In the genomic region with DNA sequence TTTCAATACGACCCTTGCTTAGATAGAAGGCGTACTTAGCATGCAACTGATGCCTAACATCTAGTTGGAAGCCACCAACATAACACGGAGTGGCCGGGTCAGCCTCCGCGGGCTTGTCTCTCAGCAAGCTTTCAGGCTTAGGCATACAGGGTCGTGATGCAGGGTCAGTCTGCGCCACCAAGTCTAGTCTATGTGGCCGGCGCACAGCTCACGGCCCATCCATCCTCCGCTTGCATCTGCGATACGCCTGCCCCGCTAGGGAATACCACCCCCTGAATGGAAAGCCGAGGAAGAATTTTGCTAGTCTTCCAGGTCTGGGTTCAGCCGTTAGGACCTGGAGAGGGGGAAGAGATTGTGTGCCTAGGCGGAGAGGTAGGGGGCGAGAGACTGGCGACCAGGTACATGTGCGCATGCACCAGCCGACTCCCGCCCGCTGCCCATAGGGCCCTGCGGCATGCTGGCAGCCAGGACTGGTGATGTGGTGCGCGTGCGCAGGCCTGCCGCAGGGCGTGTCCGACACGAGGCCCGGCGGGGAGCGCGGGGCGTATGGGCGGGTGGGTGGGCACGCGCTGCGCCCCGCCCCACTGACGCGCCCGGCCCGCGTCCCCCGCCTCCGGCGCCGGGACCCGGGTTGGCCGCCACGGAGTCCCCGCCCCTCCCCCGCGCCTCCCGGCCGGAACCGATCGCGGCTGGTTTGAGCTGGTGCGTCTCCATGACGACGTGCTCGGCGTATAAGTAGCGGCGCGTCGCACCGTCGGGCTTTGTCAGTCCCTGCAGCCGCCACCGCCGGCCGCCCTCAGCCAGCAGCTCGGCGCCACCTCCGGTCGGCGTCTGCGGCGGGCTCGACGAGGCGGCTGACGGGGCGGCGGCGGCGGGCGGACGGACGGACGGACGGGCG, we compare ENCODE assay signal across 8 mouse cellular contexts. TPM values are rescaled to one million over a fixed set of nuclear protein-coding genes. Genes with fewer than 3 reads are reported as not detected.
DNase-seq lines count a peak whose midpoint lies in the region; ATAC-seq and TF ChIP-seq lines count a peak whose summit lies in the region.

A gene (plus strand): TSS at position 586 of the 898 bp plus-strand sequence.

- ATAC-seq in embryonic facial prominence, embryonic 15.5 days (ENCODE audit: insufficient number of reproducible peaks, low FRiP score, low TSS enrichment, low read depth), result peak; percentile 97
- peak; percentile 98 for ATAC-seq in kidney, embryonic 15.5 days (replicated peaks; ENCODE audit: low FRiP score)
- ATAC-seq in monocyte, adult 5-6 weeks (replicated peaks; ENCODE audit: insufficient number of reproducible peaks, low FRiP score, low TSS enrichment, poor library complexity, severe bottlenecking), result peak; percentile 85

- H3K27ac ChIP-seq in bone marrow, adult 2 months (ENCODE audit: control insufficient read depth, insufficient read depth, low read depth, low read length, poor library complexity), result peak within 1 kb of the TSS; percentile 82
- peak within 1 kb of the TSS; percentile 86 for H3K27ac ChIP-seq in embryonic facial prominence, embryonic 15.5 days (replicated peaks)
- peak within 1 kb of the TSS; percentile 95 for H3K27ac ChIP-seq in kidney, embryonic 15.5 days

- H3K4me1 ChIP-seq in bone marrow, adult 2 months (ENCODE audit: control insufficient read depth, insufficient read depth, low read length), result peaks cover 4% of the 10 kb centered on the region
- H3K4me1 ChIP-seq in embryonic facial prominence, embryonic 15.5 days, result peaks cover 8% of the 10 kb centered on the region; the same call in 1 of the 2 replicates
- H3K4me1 ChIP-seq in kidney, embryonic 15.5 days, result peaks cover 13% of the 10 kb centered on the region; the same call in 1 of the 2 replicates

- peak within 1 kb of the TSS; percentile 86 for H3K4me3 ChIP-seq in bone marrow, adult 2 months (replicated peaks; ENCODE audit: control insufficient read depth, low read depth, low read length)
- peak within 1 kb of the TSS; percentile 81 for H3K4me3 ChIP-seq in embryonic facial prominence, embryonic 15.5 days (replicated peaks)
- peak within 1 kb of the TSS; percentile 81 for H3K4me3 ChIP-seq in kidney, embryonic 15.5 days (replicated peaks)

- DNase-seq in 416B (ENCODE audit: low read depth) (peak; percentile 91), liver (peak; percentile 99)
- DNase-seq in heart, adult 9 months (ENCODE audit: low spot score in 2 of 2), result peak; percentile 96 to 97
- peak; percentile 99 to 100 for DNase-seq in spleen, postnatal 4 days (ENCODE audit: low spot score in 2 of 2)

- H3K27me3 ChIP-seq in embryonic facial prominence, embryonic 15.5 days, result no peaks in the 10 kb centered on the region
- H3K27me3 ChIP-seq in kidney, embryonic 15.5 days, result no peaks in the 10 kb centered on the region

- H3K4me2 ChIP-seq in embryonic facial prominence, embryonic 15.5 days (replicated peaks), result peak within 1 kb of the TSS; percentile 66
- peak within 1 kb of the TSS; percentile 77 for H3K4me2 ChIP-seq in kidney, embryonic 15.5 days

- no peak for TF ChIP-seq CTCF in bone marrow, adult 2 months (IDR thresholded peaks at IDR 0.05; ENCODE audit: control insufficient read depth, insufficient read depth, low read length)

- peak within 1 kb of the TSS; percentile 57 for H3K9ac ChIP-seq in embryonic facial prominence, embryonic 15.5 days
- H3K9ac ChIP-seq in kidney, embryonic 15.5 days, result peak within 1 kb of the TSS; percentile 77

- 1% methylated on average over 95 of the region's 98 CpGs for WGBS in bone marrow, adult 2 months
- 1% methylated on average over 85 of the region's 98 CpGs for WGBS in embryonic facial prominence, embryonic 15.5 days
- under 1% methylated on average over 74 of the region's 98 CpGs for WGBS in kidney, embryonic 15.5 days

- H3K9me3 ChIP-seq in embryonic facial prominence, embryonic 15.5 days (replicated peaks), result no peaks in the 10 kb centered on the region
- no peaks in the 10 kb centered on the region for H3K9me3 ChIP-seq in kidney, embryonic 15.5 days (replicated peaks)

- peaks cover 22% of the 10 kb centered on the region for H3K36me3 ChIP-seq in embryonic facial prominence, embryonic 15.5 days
- H3K36me3 ChIP-seq in kidney, embryonic 15.5 days, result peaks cover 27% of the 10 kb centered on the region

- peak; percentile 91 for TF ChIP-seq POLR2A in bone marrow, adult 2 months (IDR thresholded peaks at IDR 0.05; ENCODE audit: borderline replicate concordance, control insufficient read depth, low read depth, low read length)

RNA-seq across cellular contexts. Expression of the gene that starts here (rescaled TPM):
- polyA plus RNA-seq in bone marrow, adult 2 months (2011; ENCODE audit: insufficient read depth, insufficient read length, low replicate concordance, missing spikeins), result 585 and 642 TPM in 2 replicates
- 166 and 170 TPM in 2 replicates for polyA plus RNA-seq in embryonic facial prominence, embryonic 15.5 days (2015; fragmentation: Nextera tagmentation; extraction: Ambion mirVana)
- polyA plus RNA-seq in kidney, embryonic 15.5 days (2015; fragmentation: Nextera tagmentation; extraction: Ambion mirVana), result 218 and 231 TPM in 2 replicates
- total RNA-seq in monocyte, adult 5-6 weeks (2017), result 140 to 224 TPM (median 146 TPM) in 3 replicates

Comparison
In these comparisons a context has a peak if more than half of its experiments do, and no peak if none do; other contexts are left out.
1. Peak in every context shown above with its lines: DNase-seq, ATAC-seq, H3K4me3 ChIP-seq and H3K27ac ChIP-seq.